Mouse (Mus musculus) sigmoid colon, adult 10 weeks (tissue): ENCODE results near the gene A530064D06Rik. TPM values are rescaled to one million over a fixed set of nuclear protein-coding genes. Genes with fewer than 3 reads are reported as not detected.

Source experiments
- polyA plus RNA-seq: library from polyadenylated mRNA; stranded (reverse); fragments of 350-450 nt; fragmentation: Illumina TruSeq; extraction: RNeasy Lipid Tissue Mini Kit (QIAGEN cat#74804); gene quantifications from one replicate; pipeline ENCODE4 v1.2.3, GENCODE M21; 2014; ENCODE audit warnings: low read depth, low replicate concordance

The A530064D06Rik gene
- polyA plus RNA-seq, result 0.47 TPM

GRCm38 (mm10) chr17:48167103-48167502 is at the start of gene A530064D06Rik:
Gene A530064D06Rik (minus strand): TSS chr17:48167275.

GRCm38 (mm10) chr17:48146120-48146519 is 21.0 kb downstream of the A530064D06Rik start, which contains the start of gene 9830107B12Rik:
Gene 9830107B12Rik (minus strand): TSS chr17:48146268.

Other genes starting within 250 kb of the A530064D06Rik start
- 0.35 TPM for gene Foxp4, start 242.6 kb downstream of the A530064D06Rik start, polyA plus RNA-seq
- gene 1700122O11Rik, start 129.0 kb downstream of the A530064D06Rik start, polyA plus RNA-seq, result not detected
- gene 1700067P10Rik, start 78.0 kb downstream of the A530064D06Rik start, polyA plus RNA-seq, result not detected
- not detected for gene 9830107B12Rik, start 21.0 kb downstream of the A530064D06Rik start, polyA plus RNA-seq
- gene Trem1, start 65.5 kb upstream of the A530064D06Rik start, polyA plus RNA-seq, result not detected
- gene Trem3, start 80.5 kb upstream of the A530064D06Rik start, polyA plus RNA-seq, result not detected
- 0.41 TPM for gene Treml4, start 97.0 kb upstream of the A530064D06Rik start, polyA plus RNA-seq
- 0.79 TPM for gene Treml2, start 132.2 kb upstream of the A530064D06Rik start, polyA plus RNA-seq
- gene B430306N03Rik, start 148.9 kb upstream of the A530064D06Rik start, polyA plus RNA-seq, result 0.19 TPM
- gene Trem2, start 179.1 kb upstream of the A530064D06Rik start, polyA plus RNA-seq, result 0.13 TPM
- gene Treml1, start 192.6 kb upstream of the A530064D06Rik start, polyA plus RNA-seq, result not detected
- 24.4 TPM for gene Nfya, start 242.6 kb upstream of the A530064D06Rik start, polyA plus RNA-seq
- gene Oard1, start 242.7 kb upstream of the A530064D06Rik start, polyA plus RNA-seq, result 53.9 TPM